In genomic region chr12:41566433-41566794, GRCm38 (mm10) we compare ENCODE assay signal across 11 mouse cellular contexts.
DNase-seq lines count a peak whose midpoint lies in the region; ATAC-seq and TF ChIP-seq lines count a peak whose summit lies in the region.
"Had no signal": no experiment of that assay in that cellular context is flagged by ENCODE, and none has a peak within 500 bp of the region (broad histone marks: within the 10 kb centered on the region; RNA-seq: fewer than 3 reads in every experiment).

No protein-coding gene starts in this region.

- no peak for DNase-seq in heart, embryonic 10.5 days (ENCODE audit: low spot score)
- no peak for DNase-seq in heart, adult 11 months
- DNase-seq in neural tube, embryonic 11.5 days (ENCODE audit: low spot score), result peak; percentile 18
- DNase-seq in neural tube, embryonic 10.5 days (ENCODE audit: extremely low spot score, low spot score), result no peak
- DNase-seq in stomach, postnatal 0 days (ENCODE audit: low spot score), result no peak
- DNase-seq in frontal cortex, postnatal 25 days (ENCODE audit: low spot score in 2 of 2), result no peak
- no peak for DNase-seq in layer of hippocampus, postnatal 25 days (ENCODE audit: extremely low spot score in 1 of 2, low spot score in 1 of 2)
- DNase-seq: cerebellum, adult 9-11 months; right cerebral cortex, postnatal 14 days had no signal

- TF ChIP-seq CTCF in stomach, postnatal 0 days (IDR thresholded peaks at IDR 0.05; ENCODE audit: low read depth), result no peak

- H3K4me2 ChIP-seq in neural tube, embryonic 11.5 days (ENCODE audit: low read depth), result peak overlapping the region; percentile 31
- H3K4me2 ChIP-seq in limb, embryonic 15.5 days, result peak overlapping the region; percentile 29
- H3K4me2 ChIP-seq in stomach, postnatal 0 days (replicated peaks; ENCODE audit: low read depth), result peak overlapping the region; percentile 37; the same call in 1 of the 2 replicates

- peak; percentile 79; the same call in 1 of the 2 replicates for ATAC-seq in neural tube, embryonic 11.5 days (ENCODE audit: insufficient read depth, low FRiP score, low TSS enrichment)
- no peak for ATAC-seq in limb, embryonic 15.5 days (ENCODE audit: insufficient number of reproducible peaks, low FRiP score, low TSS enrichment, low read depth)
- no peak for ATAC-seq in stomach, postnatal 0 days (ENCODE audit: low FRiP score, low TSS enrichment)

- H3K27me3 ChIP-seq in heart, embryonic 10.5 days (ENCODE audit: insufficient read depth, poor library complexity, severe bottlenecking), result no peaks in the 10 kb centered on the region
- no peaks in the 10 kb centered on the region for H3K27me3 ChIP-seq in neural tube, embryonic 11.5 days (ENCODE audit: control insufficient read depth, insufficient read depth, low read length)
- H3K27me3 ChIP-seq in limb, embryonic 15.5 days, result no peaks in the 10 kb centered on the region
- H3K27me3 ChIP-seq in stomach, postnatal 0 days (ENCODE audit: control insufficient read depth, insufficient read depth, low read length), result no peaks in the 10 kb centered on the region

- H3K4me3 ChIP-seq in heart, embryonic 10.5 days, result peak overlapping the region; percentile 35; the same call in 1 of the 2 replicates
- no peak overlapping the region for H3K4me3 ChIP-seq in neural tube, embryonic 11.5 days (ENCODE audit: low read depth, low read length)
- H3K4me3 ChIP-seq in limb, embryonic 15.5 days, result no peak overlapping the region
- H3K4me3 ChIP-seq in stomach, postnatal 0 days (ENCODE audit: low read depth, low read length), result no peak overlapping the region

- H3K9ac ChIP-seq in neural tube, embryonic 11.5 days (ENCODE audit: low read length), result peak overlapping the region; percentile 35
- H3K9ac ChIP-seq in limb, embryonic 15.5 days, result no peak overlapping the region
- H3K9ac ChIP-seq in stomach, postnatal 0 days (ENCODE audit: low read length), result no peak overlapping the region

- no peak for TF ChIP-seq EP300 in stomach, postnatal 0 days (optimal IDR thresholded peaks at IDR 0.05)

- WGBS in heart, embryonic 10.5 days, result 40% methylated on average over 1 of the region's 1 CpGs
- 44% methylated on average over 1 of the region's 1 CpGs for WGBS in neural tube, embryonic 11.5 days
- WGBS in limb, embryonic 15.5 days, result 15% methylated on average over 1 of the region's 1 CpGs
- WGBS in stomach, postnatal 0 days, result 24% methylated on average over 1 of the region's 1 CpGs

- H3K36me3 ChIP-seq in heart, embryonic 10.5 days, result no peaks in the 10 kb centered on the region
- no peaks in the 10 kb centered on the region for H3K36me3 ChIP-seq in neural tube, embryonic 11.5 days (ENCODE audit: control insufficient read depth, insufficient read depth, low read length)
- no peaks in the 10 kb centered on the region for H3K36me3 ChIP-seq in limb, embryonic 15.5 days
- no peaks in the 10 kb centered on the region for H3K36me3 ChIP-seq in stomach, postnatal 0 days (ENCODE audit: control insufficient read depth, insufficient read depth, low read length)

- peaks cover 7% of the 10 kb centered on the region; the same call in 1 of the 2 replicates for H3K4me1 ChIP-seq in heart, embryonic 10.5 days
- 0 out of 2 replicates have a peak, but pooled peaks cover 6% of the 10 kb centered on the region for H3K4me1 ChIP-seq in neural tube, embryonic 11.5 days (ENCODE audit: control insufficient read depth, insufficient read depth, low read length)
- H3K4me1 ChIP-seq in limb, embryonic 15.5 days, result peaks cover 6% of the 10 kb centered on the region; the same call in 1 of the 2 replicates
- no peaks in the 10 kb centered on the region for H3K4me1 ChIP-seq in stomach, postnatal 0 days (replicated peaks; ENCODE audit: control insufficient read depth, insufficient read depth)

- H3K9me3 ChIP-seq in heart, embryonic 10.5 days, result no peaks in the 10 kb centered on the region
- no peaks in the 10 kb centered on the region for H3K9me3 ChIP-seq in neural tube, embryonic 11.5 days (ENCODE audit: control insufficient read depth, low read length)
- no peaks in the 10 kb centered on the region for H3K9me3 ChIP-seq in limb, embryonic 15.5 days
- no peaks in the 10 kb centered on the region for H3K9me3 ChIP-seq in stomach, postnatal 0 days (ENCODE audit: control insufficient read depth, low read length)

- H3K27ac ChIP-seq in heart, embryonic 10.5 days, result peak overlapping the region; percentile 83
- H3K27ac ChIP-seq in neural tube, embryonic 11.5 days (ENCODE audit: low read depth, low read length), result no peak overlapping the region
- H3K27ac ChIP-seq in limb, embryonic 15.5 days, result no peak overlapping the region
- H3K27ac ChIP-seq in stomach, postnatal 0 days (replicated peaks), result no peak overlapping the region
- H3K27ac ChIP-seq: macrophage had no signal
